Mouse (Mus musculus) testis, adult 2 months (tissue): ENCODE measurements around the gene Coro2b.

Experiments used
- CTCF ChIP-seq: fragments of 200-500 bp; IDR thresholded peaks from 2 replicates; pipeline ENCODE4 v1.5.1; 2012; ENCODE audit warnings: low read depth, mild to moderate bottlenecking, inconsistent platforms, low read length, moderate library complexity; ENCODE audit not compliant: control insufficient read depth, insufficient read depth, insufficient replicate concordance
- POLR2A ChIP-seq: fragments of 200-500 bp; IDR thresholded peaks from 2 replicates; pipeline ENCODE4 v1.6.1; 2012; ENCODE audit warnings: low read depth, mild to moderate bottlenecking, inconsistent platforms, low read length, moderate library complexity; ENCODE audit not compliant: control insufficient read depth

- TF ChIP-seq CTCF (no peak), POLR2A (no peak)
Observed at GRCm38 (mm10) chr9:62535566-62535965, 1.3 kb downstream of the Coro2b start.
